Mouse (Mus musculus): ENCODE results near the gene Kalrn.

GRCm38 (mm10) chr16:34327890-34328289 lies 245.4 kb downstream of the Kalrn start:
- TF ChIP-seq TAL1 (IDR thresholded peaks at IDR 0.05; ENCODE audit: low read length) (no peak), GATA1 (IDR thresholded peaks at IDR 0.05; ENCODE audit: low read length) (no peak)
